Mouse (Mus musculus): ENCODE data around the gene Oprm1. TPM values are rescaled to one million over a fixed set of nuclear protein-coding genes. Genes with fewer than 3 reads are reported as not detected.

Oprm1 gene
- polyA plus RNA-seq, 1 experiment from 2014 or later, result 0.31 TPM

DNA sequence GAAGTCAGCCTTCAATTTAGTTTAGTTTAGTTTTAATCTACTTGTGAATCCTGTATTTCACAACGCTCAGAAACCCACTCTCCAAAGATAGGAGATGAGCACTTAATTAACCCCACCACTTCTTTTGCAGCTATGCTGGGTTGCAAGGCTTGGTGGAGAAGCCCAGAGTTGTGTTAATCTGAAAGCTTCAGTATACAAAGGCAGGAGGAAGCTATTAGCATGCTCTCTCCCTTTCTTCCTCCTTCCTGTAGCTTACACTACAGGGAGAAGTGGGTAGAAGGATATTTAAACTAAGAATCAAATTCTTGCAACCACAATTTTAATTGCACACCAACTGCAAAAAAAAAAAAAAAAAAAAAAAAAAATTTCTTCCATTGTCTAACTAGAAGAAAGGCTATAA lies 157.7 kb downstream of the Oprm1 start:
- Histone ChIP-seq H3K4me1 (replicated peaks; ENCODE audit: control insufficient read depth, insufficient read depth, low read length) (no peaks in the 10 kb centered on the region), H3K4me2 (replicated peaks; ENCODE audit: low read depth, low read length) (no peak overlapping the region), H3K9ac (ENCODE audit: low read depth, low read length) (no peak overlapping the region), H3K4me3 (ENCODE audit: low read depth, low read length) (no peak overlapping the region), H3K9me3 (ENCODE audit: control insufficient read depth, low read length) (no peaks in the 10 kb centered on the region), H3K27me3 (ENCODE audit: control insufficient read depth, insufficient read depth, low read length) (no peaks in the 10 kb centered on the region), H3K36me3 (ENCODE audit: control insufficient read depth, insufficient read depth, low read length) (no peaks in the 10 kb centered on the region), H3K27ac (ENCODE audit: low read depth, low read length) (no peak overlapping the region)
- WGBS, result 52% methylated on average over 1 of the region's 1 CpGs
- no peak for DNase-seq (ENCODE audit: low spot score)
- ATAC-seq (ENCODE audit: low FRiP score), result no peak

DNA sequence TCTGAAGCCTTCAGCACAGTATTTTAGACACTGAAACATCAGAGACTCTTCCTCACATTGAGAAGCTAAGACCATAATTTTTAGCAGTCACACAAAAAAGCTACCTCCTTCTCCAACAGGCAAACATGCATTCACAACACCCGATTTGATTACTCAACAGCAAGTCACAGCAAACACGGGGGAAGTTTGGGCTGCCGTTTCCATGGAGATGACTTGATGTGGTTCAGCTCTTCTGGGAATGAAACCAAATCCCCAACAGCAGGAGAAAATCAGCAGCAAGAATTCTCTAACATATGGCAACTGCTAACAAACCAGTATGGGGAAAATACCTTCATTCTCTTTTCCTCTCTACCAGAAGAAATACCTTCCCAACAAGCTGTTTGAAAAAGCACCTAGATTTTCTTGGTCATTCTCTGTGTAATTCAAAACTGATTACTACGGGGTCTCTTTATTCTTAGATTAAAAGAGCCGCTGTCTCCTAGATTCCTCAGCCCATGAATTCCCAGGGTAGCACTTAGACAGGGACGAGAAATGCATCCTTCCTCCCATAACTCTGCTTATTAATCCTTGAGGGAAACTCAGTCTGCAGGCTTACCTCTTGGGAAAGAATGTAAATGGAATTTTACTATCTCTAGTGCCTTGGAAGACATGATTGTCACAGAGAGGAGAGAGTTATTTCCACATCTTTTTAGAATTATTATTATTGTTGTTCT lies 158.4 kb downstream of the Oprm1 start:
- WGBS, result 22% methylated on average over 6 of the region's 6 CpGs
- Histone ChIP-seq H3K4me1 (replicated peaks; ENCODE audit: control insufficient read depth, insufficient read depth, low read length) (no peaks in the 10 kb centered on the region), H3K4me2 (replicated peaks; ENCODE audit: low read depth, low read length) (no peak overlapping the region)

DNA sequence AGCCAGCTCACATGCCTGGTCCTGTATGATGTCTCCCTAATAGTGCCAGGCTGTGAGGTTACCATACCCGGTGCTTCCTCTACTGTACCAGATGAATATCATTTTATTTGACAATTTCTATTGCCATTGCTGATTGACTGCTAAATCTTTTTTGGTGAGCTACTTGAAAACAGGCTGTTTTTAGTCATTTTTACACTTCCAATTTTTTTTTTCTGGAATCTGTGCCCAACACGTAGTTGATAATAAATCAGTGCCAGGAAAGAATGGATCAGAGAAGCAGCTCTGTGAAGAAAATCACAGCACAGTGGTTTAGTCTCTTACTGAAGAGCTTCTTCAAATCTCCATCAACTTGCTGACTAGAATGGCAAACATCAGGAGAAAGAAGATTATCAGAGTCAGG lies 168.4 kb downstream of the Oprm1 start:
- Histone ChIP-seq H3K4me3 (ENCODE audit: low read depth, low read length) (no peak overlapping the region), H3K36me3 (ENCODE audit: control insufficient read depth, insufficient read depth, low read length) (no peaks in the 10 kb centered on the region), H3K27me3 (ENCODE audit: control insufficient read depth, insufficient read depth, low read length) (no peaks in the 10 kb centered on the region), H3K4me1 (replicated peaks; ENCODE audit: control insufficient read depth, insufficient read depth, low read length) (no peaks in the 10 kb centered on the region), H3K9me3 (ENCODE audit: control insufficient read depth, low read length) (no peaks in the 10 kb centered on the region), H3K4me2 (replicated peaks; ENCODE audit: low read depth, low read length) (no peak overlapping the region), H3K9ac (ENCODE audit: low read depth, low read length) (no peak overlapping the region), H3K27ac (ENCODE audit: low read depth, low read length) (no peak overlapping the region)
- ATAC-seq (ENCODE audit: low FRiP score) (no peak), DNase-seq (ENCODE audit: low spot score) (no peak)
- 90% methylated on average over 2 of the region's 2 CpGs for WGBS

More for the DNA sequence above, 158.4 kb downstream of the Oprm1 start:
- no peak overlapping the region for H3K9ac ChIP-seq (ENCODE audit: low read depth, low read length)
- H3K4me3 ChIP-seq (ENCODE audit: low read depth, low read length), result no peak overlapping the region
- no peaks in the 10 kb centered on the region for H3K36me3 ChIP-seq (ENCODE audit: control insufficient read depth, insufficient read depth, low read length)
- no peaks in the 10 kb centered on the region for H3K27me3 ChIP-seq (ENCODE audit: control insufficient read depth, insufficient read depth, low read length)
- H3K9me3 ChIP-seq (ENCODE audit: control insufficient read depth, low read length), result no peaks in the 10 kb centered on the region
- DNase-seq (ENCODE audit: low spot score), result peak; percentile 61
- H3K27ac ChIP-seq (ENCODE audit: low read depth, low read length), result no peak overlapping the region
- peak; percentile 57; the same call in 1 of the 2 replicates for ATAC-seq (ENCODE audit: low FRiP score)

DNA sequence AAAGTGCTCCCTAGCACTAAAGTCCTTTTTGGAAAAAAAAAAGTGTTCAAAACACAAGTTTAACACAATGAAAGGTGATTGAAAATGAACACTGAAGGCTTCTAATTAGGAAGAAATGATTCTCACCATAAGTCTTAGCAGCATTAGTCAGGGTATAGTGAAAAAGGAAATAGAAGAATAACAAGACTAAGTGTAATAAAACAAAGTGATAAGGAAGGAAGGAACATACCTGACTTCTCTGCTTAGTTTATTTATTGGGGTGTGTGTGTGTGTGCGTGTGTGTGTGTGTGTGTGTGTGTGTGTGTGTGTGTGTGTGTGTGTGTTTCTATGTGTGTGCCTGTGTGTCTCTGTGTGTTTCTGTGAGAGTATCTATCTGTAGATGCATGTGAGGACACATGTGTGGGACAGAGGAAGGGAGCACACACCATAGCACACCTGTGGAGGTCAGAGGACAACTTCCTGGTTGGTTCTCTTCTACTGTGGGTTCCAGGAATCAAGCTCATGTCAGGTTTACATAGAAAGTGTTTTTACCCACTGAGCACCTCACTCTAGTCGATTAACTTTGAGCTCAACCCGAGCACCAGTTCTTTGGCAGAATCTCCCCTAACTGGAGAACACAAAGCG lies 169.4 kb downstream of the Oprm1 start:
- no peak overlapping the region for H3K27ac ChIP-seq (ENCODE audit: low read depth, low read length)
- WGBS, result 89% methylated on average over 4 of the region's 4 CpGs
- H3K4me2 ChIP-seq (replicated peaks; ENCODE audit: low read depth, low read length), result no peak overlapping the region
- H3K9ac ChIP-seq (ENCODE audit: low read depth, low read length), result no peak overlapping the region
- H3K36me3 ChIP-seq (ENCODE audit: control insufficient read depth, insufficient read depth, low read length), result no peaks in the 10 kb centered on the region
- no peak overlapping the region for H3K4me3 ChIP-seq (ENCODE audit: low read depth, low read length)
- no peaks in the 10 kb centered on the region for H3K4me1 ChIP-seq (replicated peaks; ENCODE audit: control insufficient read depth, insufficient read depth, low read length)
- H3K27me3 ChIP-seq (ENCODE audit: control insufficient read depth, insufficient read depth, low read length), result no peaks in the 10 kb centered on the region
- DNase-seq (ENCODE audit: low spot score) (no peak), ATAC-seq (ENCODE audit: low FRiP score) (no peak)
- H3K9me3 ChIP-seq (ENCODE audit: control insufficient read depth, low read length), result no peaks in the 10 kb centered on the region

DNA sequence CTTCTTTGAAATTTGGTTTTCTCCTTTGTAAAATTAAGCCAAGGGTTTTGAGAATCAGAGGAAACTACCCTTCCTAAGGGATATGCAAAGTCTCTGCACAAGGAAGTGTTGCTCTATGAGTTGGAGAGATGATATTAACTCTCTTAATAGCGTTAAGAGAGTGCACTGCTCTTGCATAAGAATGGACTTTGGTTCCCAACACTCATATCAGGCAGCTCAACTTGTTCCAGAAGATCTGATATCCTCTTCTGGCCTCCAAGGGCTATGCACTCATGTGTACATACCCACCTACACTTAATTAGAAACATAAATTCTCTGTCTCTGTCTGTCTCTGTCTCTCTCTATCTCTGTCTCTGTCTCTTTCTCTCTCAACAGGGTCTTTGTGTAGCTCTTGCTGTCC lies 170.6 kb downstream of the Oprm1 start:
- Histone ChIP-seq H3K4me3 (ENCODE audit: low read depth, low read length) (no peak overlapping the region), H3K4me2 (replicated peaks; ENCODE audit: low read depth, low read length) (no peak overlapping the region), H3K9me3 (ENCODE audit: control insufficient read depth, low read length) (no peaks in the 10 kb centered on the region), H3K4me1 (replicated peaks; ENCODE audit: control insufficient read depth, insufficient read depth, low read length) (no peaks in the 10 kb centered on the region), H3K9ac (ENCODE audit: low read depth, low read length) (no peak overlapping the region), H3K36me3 (ENCODE audit: control insufficient read depth, insufficient read depth, low read length) (no peaks in the 10 kb centered on the region), H3K27me3 (ENCODE audit: control insufficient read depth, insufficient read depth, low read length) (no peaks in the 10 kb centered on the region), H3K27ac (ENCODE audit: low read depth, low read length) (no peak overlapping the region)
- WGBS, result 65% methylated on average over 1 of the region's 1 CpGs
- ATAC-seq (ENCODE audit: low FRiP score) (no peak), DNase-seq (ENCODE audit: low spot score) (no peak)

DNA sequence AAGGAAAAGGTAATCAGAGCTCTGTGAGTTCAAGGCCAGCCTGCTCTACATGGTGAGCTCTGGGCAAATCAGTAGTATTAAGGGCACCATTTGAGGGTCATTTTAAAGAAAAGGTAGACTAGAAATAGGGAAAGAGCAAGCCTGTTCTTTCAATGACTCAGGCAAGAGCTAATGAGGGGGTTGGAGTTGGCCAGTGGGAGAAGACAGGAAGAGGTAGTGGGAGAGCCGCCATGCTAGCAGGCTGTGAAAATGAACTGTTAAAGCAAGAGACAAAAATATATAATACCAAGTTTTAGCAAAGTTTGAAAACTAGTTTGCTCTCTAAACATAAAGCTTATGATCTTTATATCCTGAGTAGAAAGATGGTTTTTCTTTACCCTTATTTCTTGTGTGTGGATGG lies 172.1 kb downstream of the Oprm1 start:
- Histone ChIP-seq H3K4me3 (ENCODE audit: low read depth, low read length) (no peak overlapping the region), H3K4me2 (replicated peaks; ENCODE audit: low read depth, low read length) (no peak overlapping the region), H3K9ac (ENCODE audit: low read depth, low read length) (no peak overlapping the region), H3K27ac (ENCODE audit: low read depth, low read length) (no peak overlapping the region), H3K27me3 (ENCODE audit: control insufficient read depth, insufficient read depth, low read length) (no peaks in the 10 kb centered on the region), H3K9me3 (ENCODE audit: control insufficient read depth, low read length) (no peaks in the 10 kb centered on the region), H3K4me1 (replicated peaks; ENCODE audit: control insufficient read depth, insufficient read depth, low read length) (no peaks in the 10 kb centered on the region), H3K36me3 (ENCODE audit: control insufficient read depth, insufficient read depth, low read length) (no peaks in the 10 kb centered on the region)
- DNase-seq (ENCODE audit: low spot score) (no peak), ATAC-seq (ENCODE audit: low FRiP score) (no peak)
- WGBS, result 89% methylated on average over 1 of the region's 1 CpGs

DNA sequence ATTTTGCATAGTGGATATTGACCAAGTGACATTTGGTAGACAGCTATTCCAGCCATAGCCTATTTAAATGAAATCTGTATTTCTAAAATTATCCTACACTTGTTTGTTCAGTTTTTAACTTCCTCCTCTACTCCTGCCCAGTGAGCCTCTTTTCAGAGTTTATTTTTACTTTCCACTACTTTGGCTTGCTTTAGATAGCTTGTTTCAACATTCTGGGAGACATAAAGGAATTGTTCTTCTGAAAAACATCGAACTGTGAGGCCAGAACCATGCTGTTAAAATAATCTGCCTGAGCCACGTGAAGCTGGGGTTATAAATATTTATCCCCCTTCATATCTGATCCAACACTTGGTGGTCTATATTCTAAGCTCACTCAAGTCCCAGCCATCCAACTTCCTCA lies 172.6 kb downstream of the Oprm1 start:
- Histone ChIP-seq H3K36me3 (ENCODE audit: control insufficient read depth, insufficient read depth, low read length) (no peaks in the 10 kb centered on the region), H3K4me3 (ENCODE audit: low read depth, low read length) (no peak overlapping the region), H3K4me1 (replicated peaks; ENCODE audit: control insufficient read depth, insufficient read depth, low read length) (no peaks in the 10 kb centered on the region), H3K27ac (ENCODE audit: low read depth, low read length) (no peak overlapping the region), H3K9me3 (ENCODE audit: control insufficient read depth, low read length) (no peaks in the 10 kb centered on the region), H3K4me2 (replicated peaks; ENCODE audit: low read depth, low read length) (no peak overlapping the region), H3K27me3 (ENCODE audit: control insufficient read depth, insufficient read depth, low read length) (no peaks in the 10 kb centered on the region), H3K9ac (ENCODE audit: low read depth, low read length) (no peak overlapping the region)
- WGBS, result 78% methylated on average over 2 of the region's 2 CpGs
- ATAC-seq (ENCODE audit: low FRiP score), result no peak
- DNase-seq (ENCODE audit: low spot score), result no peak

DNA sequence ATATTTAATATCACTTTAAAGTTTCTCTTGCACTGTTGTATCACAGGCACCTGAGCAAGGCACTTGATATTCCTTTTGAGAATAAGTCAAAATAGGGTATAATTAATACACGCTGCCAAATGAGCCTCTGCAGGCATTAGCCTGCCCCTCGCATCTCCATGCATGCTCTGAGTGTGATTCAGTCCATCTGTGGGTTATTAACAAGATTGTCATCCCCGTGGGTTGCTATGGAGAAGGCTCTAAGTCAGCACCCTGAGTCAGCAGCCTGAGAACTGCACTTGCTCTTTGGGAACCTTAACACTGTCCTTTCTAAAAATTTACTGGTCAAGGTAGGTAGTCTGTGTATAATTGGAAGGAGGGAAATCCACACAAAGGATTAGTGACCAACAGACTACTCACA lies 176.5 kb downstream of the Oprm1 start:
- no peak overlapping the region for H3K9ac ChIP-seq (ENCODE audit: low read depth, low read length)
- no peaks in the 10 kb centered on the region for H3K9me3 ChIP-seq (ENCODE audit: control insufficient read depth, low read length)
- no peak overlapping the region for H3K4me3 ChIP-seq (ENCODE audit: low read depth, low read length)
- H3K27me3 ChIP-seq (ENCODE audit: control insufficient read depth, insufficient read depth, low read length), result no peaks in the 10 kb centered on the region
- H3K36me3 ChIP-seq (ENCODE audit: control insufficient read depth, insufficient read depth, low read length), result no peaks in the 10 kb centered on the region
- ATAC-seq (ENCODE audit: low FRiP score), result no peak
- H3K4me2 ChIP-seq (replicated peaks; ENCODE audit: low read depth, low read length), result no peak overlapping the region
- no peak overlapping the region for H3K27ac ChIP-seq (ENCODE audit: low read depth, low read length)
- 83% methylated on average over 3 of the region's 3 CpGs for WGBS
- no peak for DNase-seq (ENCODE audit: low spot score)
- H3K4me1 ChIP-seq (replicated peaks; ENCODE audit: control insufficient read depth, insufficient read depth, low read length), result no peaks in the 10 kb centered on the region
